Mouse (Mus musculus): ENCODE measurements around the gene B230217C12Rik.

B230217C12Rik gene

DNA sequence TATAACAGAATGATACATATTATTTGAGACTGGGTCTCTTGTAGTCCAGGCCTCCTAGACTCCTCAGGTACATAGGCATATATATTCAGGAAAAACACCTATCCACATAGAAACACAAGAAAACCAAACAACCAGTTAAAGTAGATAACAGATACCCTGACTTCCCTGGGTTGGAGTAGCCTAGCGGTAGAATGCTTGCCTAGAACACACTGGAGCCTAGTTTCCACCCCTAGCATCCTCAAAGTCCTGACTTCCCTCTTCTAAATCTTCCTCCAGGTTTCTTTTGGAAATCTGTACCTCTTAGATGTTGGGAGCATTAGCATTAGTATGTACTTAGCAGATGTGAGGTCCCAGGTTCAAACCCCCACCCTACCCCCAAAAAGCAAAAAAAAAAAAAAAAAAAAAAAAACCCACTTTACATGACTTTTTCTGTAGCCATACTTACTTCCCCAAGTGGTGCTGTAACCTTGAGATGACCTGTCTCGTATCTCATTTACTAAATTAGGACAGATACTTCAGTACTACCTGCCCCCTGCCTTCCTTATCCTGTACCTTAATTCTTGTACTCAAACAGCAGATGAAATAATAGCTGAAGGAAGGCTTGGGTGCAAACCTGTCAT is 44.8 kb downstream of the B230217C12Rik start:
- Histone ChIP-seq H3K27me3 (ENCODE audit: control insufficient read depth, insufficient read depth, low read length, poor library complexity, severe bottlenecking) (no peaks in the 10 kb centered on the region), H3K36me3 (ENCODE audit: control insufficient read depth, insufficient read depth, low read length, poor library complexity, severe bottlenecking) (no peaks in the 10 kb centered on the region)
- DNase-seq (ENCODE audit: low read depth, low spot score): no peak

DNA sequence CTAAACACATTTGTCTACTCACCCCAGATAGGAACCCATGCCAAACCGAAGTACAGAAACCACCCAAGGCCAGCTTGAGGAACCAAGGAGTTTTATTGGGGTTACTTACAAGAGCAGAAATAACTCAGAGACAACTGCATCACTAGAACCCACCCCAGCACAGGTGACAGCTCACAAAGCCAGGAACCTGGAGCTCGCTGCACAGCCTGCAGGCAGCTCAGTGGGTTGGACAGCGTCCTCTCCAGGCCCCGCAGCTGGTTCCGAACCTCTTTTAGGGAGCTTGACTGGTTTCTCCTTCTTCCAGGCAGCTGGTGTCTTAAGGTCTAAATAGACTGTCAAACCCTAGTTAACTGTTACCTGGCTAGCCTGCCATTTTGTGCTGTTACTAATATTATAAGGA is 51.2 kb downstream of the B230217C12Rik start:
- Histone ChIP-seq H3K36me3 (ENCODE audit: control insufficient read depth, insufficient read depth, low read length, poor library complexity, severe bottlenecking) (no peaks in the 10 kb centered on the region), H3K27me3 (ENCODE audit: control insufficient read depth, insufficient read depth, low read length, poor library complexity, severe bottlenecking) (no peaks in the 10 kb centered on the region)
- DNase-seq (ENCODE audit: low read depth, low spot score): no peak
